Mouse (Mus musculus): ENCODE data around the gene Tsc1. TPM values are rescaled to one million over a fixed set of nuclear protein-coding genes. Genes with fewer than 3 reads are reported as not detected.

Gene Tsc1
- total and polyA plus RNA-seq, 3 experiments = 8.0 to 16.4 TPM; not detected in 1

- H3K27me3 ChIP-seq (ENCODE audit: control insufficient read depth in 1 of 2, insufficient read depth in 2 of 2, low read length in 2 of 2) = no peaks in the 10 kb centered on the region
- no peak overlapping the region for H3K9ac ChIP-seq (ENCODE audit: control insufficient read depth, low read depth, low read length, poor library complexity, severe bottlenecking)
- 0 out of 4 replicates have a peak, but pooled peaks cover 0 to 3% of the 10 kb centered on the region in 2 experiments for H3K4me1 ChIP-seq (ENCODE audit: control insufficient read depth in 1 of 2, insufficient read depth in 2 of 2, low read length in 2 of 2)
- DNase-seq (ENCODE audit: low read depth, low spot score) = no peak
- H3K27ac ChIP-seq (ENCODE audit: control insufficient read depth, low read depth, low read length) = no peak overlapping the region
- no peaks in the 10 kb centered on the region; a peak in 1 of 4 replicates for H3K36me3 ChIP-seq (ENCODE audit: control insufficient read depth in 1 of 2, insufficient read depth in 2 of 2, low read length in 2 of 2)
- TF ChIP-seq TAL1 (IDR thresholded peaks at IDR 0.05; ENCODE audit: low read length) (no peak), CHD2 (IDR thresholded peaks at IDR 0.05; ENCODE audit: low read length) (no peak), CHD1 (IDR thresholded peaks at IDR 0.05; ENCODE audit: low read depth, low read length) (no peak), POLR2A (IDR thresholded peaks at IDR 0.05; ENCODE audit: control insufficient read depth in 1 of 2, insufficient read depth in 1 of 2, low read depth in 1 of 2, low read length in 2 of 2, poor library complexity in 1 of 2) (no peak), NRF1 (IDR thresholded peaks at IDR 0.05; ENCODE audit: insufficient read depth, low read depth, low read length, poor library complexity, severe bottlenecking) (no peak), ZNF384 (IDR thresholded peaks at IDR 0.05; ENCODE audit: low read depth, low read length) (no peak), TCF12 (IDR thresholded peaks at IDR 0.05; ENCODE audit: low read depth, low read length) (no peak), MAX (IDR thresholded peaks at IDR 0.05; ENCODE audit: low read length) (no peak), GATA1 (IDR thresholded peaks at IDR 0.05; ENCODE audit: low read depth, low read length) (no peak), MYB (IDR thresholded peaks at IDR 0.05; ENCODE audit: low read depth, low read length) (no peak), USF1 (IDR thresholded peaks at IDR 0.05; ENCODE audit: low read depth, low read length) (no peak), POLR2AphosphoS5 (IDR thresholded peaks at IDR 0.05; ENCODE audit: borderline replicate concordance, low read depth, low read length) (no peak), MAZ (IDR thresholded peaks at IDR 0.05; ENCODE audit: low read depth, low read length) (no peak), NELFE (IDR thresholded peaks at IDR 0.05; ENCODE audit: low read depth, low read length) (no peak), ETS1 (IDR thresholded peaks at IDR 0.05; ENCODE audit: low read depth, low read length) (no peak), MAFK (IDR thresholded peaks at IDR 0.05; ENCODE audit: borderline replicate concordance, low read depth, low read length) (no peak), ZMIZ1 (IDR thresholded peaks at IDR 0.05; ENCODE audit: low read depth, low read length) (no peak), CTCF (IDR thresholded peaks at IDR 0.05 in 2 of 3, conservative IDR thresholded peaks at IDR 0.05 in 1 of 3; ENCODE audit: control insufficient read depth in 1 of 3, insufficient read depth in 1 of 3, low read depth in 2 of 3, low read length in 3 of 3, poor library complexity in 1 of 3, severe bottlenecking in 1 of 3) (no peak)
- no peaks in the 10 kb centered on the region for H3K9me3 ChIP-seq (replicated peaks; ENCODE audit: insufficient read depth, low read length)
- H3K79me2 ChIP-seq (ENCODE audit: control insufficient read depth, insufficient read depth, low read length, poor library complexity) = peaks cover 12% of the 10 kb centered on the region; the same call in 1 of the 2 replicates
- no peak overlapping the region for H3K4me3 ChIP-seq (ENCODE audit: control insufficient read depth in 1 of 2, insufficient read depth in 1 of 2, low read depth in 2 of 2, low read length in 2 of 2)
These were observed 9.5 kb downstream of the Tsc1 start for GRCm38 (mm10) chr2:28650526-28650925.

- Histone ChIP-seq H3K4me1 (ENCODE audit: control insufficient read depth in 1 of 2, insufficient read depth in 2 of 2, low read length in 2 of 2) (no peaks in the 10 kb centered on the region), H3K27me3 (ENCODE audit: control insufficient read depth in 1 of 2, insufficient read depth in 2 of 2, low read length in 2 of 2) (no peaks in the 10 kb centered on the region), H3K79me2 (ENCODE audit: control insufficient read depth, insufficient read depth, low read length, poor library complexity) (peaks cover 6% of the 10 kb centered on the region; the same call in 1 of the 2 replicates), H3K27ac (ENCODE audit: control insufficient read depth, low read depth, low read length) (no peak overlapping the region), H3K4me3 (ENCODE audit: control insufficient read depth in 1 of 2, insufficient read depth in 1 of 2, low read depth in 2 of 2, low read length in 2 of 2) (no peak overlapping the region), H3K36me3 (ENCODE audit: control insufficient read depth in 1 of 2, insufficient read depth in 2 of 2, low read length in 2 of 2) (no peaks in the 10 kb centered on the region; a peak in 2 of 4 replicates), H3K9ac (ENCODE audit: control insufficient read depth, low read depth, low read length, poor library complexity, severe bottlenecking) (no peak overlapping the region), H3K9me3 (replicated peaks; ENCODE audit: insufficient read depth, low read length) (no peaks in the 10 kb centered on the region)
- TF ChIP-seq ZC3H11A (IDR thresholded peaks at IDR 0.05; ENCODE audit: low read depth, low read length) = no peak
- no peak for TF ChIP-seq CHD2 (IDR thresholded peaks at IDR 0.05; ENCODE audit: low read length)
- TF ChIP-seq E2F4 (IDR thresholded peaks at IDR 0.05; ENCODE audit: borderline replicate concordance, low read depth, low read length) = no peak
- no peak for TF ChIP-seq ELF1 (IDR thresholded peaks at IDR 0.05; ENCODE audit: low read depth, low read length)
- TF ChIP-seq MAFK (IDR thresholded peaks at IDR 0.05; ENCODE audit: borderline replicate concordance, low read depth, low read length) = no peak
- no peak for TF ChIP-seq NRF1 (IDR thresholded peaks at IDR 0.05; ENCODE audit: insufficient read depth, low read depth, low read length, poor library complexity, severe bottlenecking)
- no peak for TF ChIP-seq RCOR1 (IDR thresholded peaks at IDR 0.05; ENCODE audit: low read depth, low read length)
- DNase-seq (ENCODE audit: low read depth, low spot score) = no peak
These were observed 12.3 kb downstream of the Tsc1 start for GRCm38 (mm10) chr2:28653351-28653750.

Measured in MEL (cell line).